Mouse (Mus musculus) stomach, postnatal 0 days (tissue): ENCODE results near the gene Ctnna2.

Experiments
- CTCF ChIP-seq: IDR thresholded peaks from 2 replicates; pipeline ENCODE4 v1.5.1; 2016; ENCODE audit warnings: antibody characterized with exemption, low read depth, mild to moderate bottlenecking, moderate library complexity
- EP300 ChIP-seq: optimal IDR thresholded peaks from 2 replicates; pipeline ENCODE3; 2016; ENCODE audit warnings: antibody characterized with exemption

DNA sequence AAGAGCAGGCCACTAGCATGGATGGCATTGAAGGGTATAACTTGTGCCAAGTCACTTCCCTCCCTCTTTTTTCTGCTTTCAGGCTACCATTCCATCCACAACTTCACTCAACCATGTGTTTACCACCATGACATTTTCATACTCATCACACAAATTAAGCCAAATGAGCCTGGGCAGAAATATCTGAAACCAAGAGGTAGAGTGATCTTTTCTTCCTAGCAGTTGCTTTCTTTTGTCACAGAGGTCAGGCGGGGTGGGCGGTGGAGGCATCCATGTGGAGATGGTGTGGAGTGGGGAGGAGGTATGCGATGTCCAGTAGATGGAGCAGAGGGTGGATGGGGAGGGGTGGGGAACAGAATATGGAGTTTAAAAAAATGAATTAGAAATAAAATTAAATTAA lies 672.7 kb downstream of the Ctnna2 start:
- TF ChIP-seq CTCF (no peak), EP300 (no peak)
